Mouse (Mus musculus) thymus, adult 2 months (tissue): Measurements from ENCODE around the gene Stx4a.

Experiments
- CTCF ChIP-seq: fragments of 200-500 bp; IDR thresholded peaks from 2 replicates; pipeline ENCODE4 v1.5.1; 2012; ENCODE audit warnings: mild to moderate bottlenecking, control low read depth, low read length, moderate library complexity, borderline replicate concordance; ENCODE audit not compliant: control insufficient read depth, poor library complexity, insufficient read depth; ENCODE audit errors: extremely low read depth
- POLR2A ChIP-seq: fragments of 200-500 bp; IDR thresholded peaks from 2 replicates; pipeline ENCODE4 v1.6.1; 2012; ENCODE audit warnings: mild to moderate bottlenecking, low read length, control low read depth, moderate library complexity; ENCODE audit not compliant: control insufficient read depth, poor library complexity, insufficient read depth; ENCODE audit errors: extremely low read depth

DNA sequence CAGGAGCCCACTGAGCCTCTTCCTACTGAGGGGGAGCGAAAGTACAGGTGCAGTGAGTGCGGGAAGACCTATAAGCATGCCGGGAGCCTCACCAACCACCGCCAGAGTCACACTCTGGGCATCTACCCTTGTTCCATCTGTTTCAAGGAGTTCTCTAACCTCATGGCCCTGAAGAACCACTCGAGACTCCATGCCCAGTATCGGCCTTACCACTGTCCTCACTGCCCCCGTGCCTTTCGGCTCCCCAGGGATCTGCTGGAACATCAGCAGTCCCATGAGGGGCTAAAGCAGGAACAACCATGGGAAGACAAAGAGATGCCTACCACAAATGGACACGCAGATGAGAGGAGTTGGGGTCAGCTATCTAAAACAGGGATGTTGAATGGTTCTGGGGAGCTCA lies 55.2 kb downstream of the Stx4a start:
- TF ChIP-seq CTCF (no peak), POLR2A (no peak)
